Mouse (Mus musculus): ENCODE results near the gene Pde2a. TPM values are rescaled to one million over a fixed set of nuclear protein-coding genes. Genes with fewer than 3 reads are reported as not detected.

Pde2a gene
- total RNA-seq, 4 experiments from 2014 or later: 219 to 291 (median 255) TPM

DNA sequence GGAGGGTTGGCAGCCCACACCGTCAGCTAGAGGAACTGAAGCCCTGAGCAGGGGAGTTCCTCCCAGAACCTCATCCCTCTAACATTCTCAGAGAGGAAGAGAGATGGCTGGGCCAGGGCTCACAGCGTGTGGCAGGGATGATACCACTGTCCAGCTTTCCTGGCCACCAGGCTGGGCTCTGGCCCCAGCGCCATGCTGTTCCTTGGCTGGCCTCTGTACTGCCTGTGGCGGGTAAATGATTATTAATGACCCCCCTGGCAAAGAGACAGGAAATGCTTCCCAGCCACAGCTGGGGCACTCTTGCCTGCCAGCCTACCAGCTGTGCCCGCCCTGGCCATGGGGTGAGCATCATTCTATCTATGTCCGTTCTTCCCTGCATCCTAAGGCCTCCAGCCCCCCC lies 33.6 kb downstream of the Pde2a start:
- no peak for DNase-seq

DNA sequence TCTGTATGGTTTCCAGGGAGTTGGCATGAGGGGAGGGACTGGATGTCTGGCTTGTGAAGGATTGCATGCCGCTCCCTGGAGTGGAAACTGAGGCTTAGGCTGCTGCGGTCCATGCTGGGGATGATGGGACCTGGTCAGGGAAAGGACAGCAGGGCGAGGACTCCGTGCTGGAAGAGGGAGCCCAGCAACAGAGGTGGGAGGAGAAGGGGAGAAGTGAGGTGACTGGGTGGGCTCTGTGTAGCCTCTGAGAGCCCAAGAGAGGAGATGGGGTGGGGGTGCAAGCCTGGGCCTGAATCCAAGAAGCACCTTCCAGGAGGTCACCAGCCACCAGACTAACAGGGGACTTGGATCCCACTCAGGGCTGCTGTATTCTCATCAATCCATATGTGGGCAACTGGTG lies 34.8 kb downstream of the Pde2a start:
- DNase-seq: no peak

DNA sequence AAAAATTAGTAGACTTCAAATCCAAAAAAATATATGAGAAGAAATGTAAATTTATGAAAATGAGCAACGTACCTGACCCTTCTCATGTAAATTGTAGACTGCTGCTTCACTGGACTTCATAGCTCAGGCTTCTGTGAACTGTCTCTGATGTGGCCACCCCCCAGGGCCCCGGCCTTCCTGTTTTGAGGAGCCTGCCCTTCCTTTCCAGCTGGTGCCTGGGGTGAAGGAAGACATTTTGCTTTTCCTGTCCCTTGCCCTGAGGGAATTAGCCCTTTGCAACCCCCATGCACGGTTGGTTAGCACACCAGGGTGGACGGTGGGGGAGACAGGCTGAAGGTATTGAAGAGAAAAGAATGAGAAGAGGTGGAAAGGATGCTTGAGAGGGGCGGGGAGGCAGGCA lies 35.3 kb downstream of the Pde2a start:
- DNase-seq: no peak

DNA sequence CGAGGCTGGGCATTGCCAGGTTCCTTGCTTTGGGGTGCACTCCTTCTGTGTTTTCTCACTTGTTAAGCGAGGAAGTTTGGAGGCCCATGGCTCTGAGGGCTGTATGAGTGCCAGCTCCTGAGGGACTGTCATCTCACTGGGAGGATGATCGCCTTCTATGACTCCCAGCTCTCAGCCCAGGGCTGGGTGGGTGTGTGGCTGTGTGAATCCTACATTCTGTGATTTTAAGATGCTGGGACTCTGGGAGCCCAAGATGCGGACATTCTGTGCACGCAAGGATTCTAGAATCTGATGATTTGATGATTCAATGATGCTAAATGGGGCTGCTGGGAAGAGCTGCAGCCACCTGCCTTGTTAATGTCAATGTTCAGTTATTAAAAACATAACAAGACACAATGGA lies 35.8 kb downstream of the Pde2a start:
- no peak for DNase-seq

DNA sequence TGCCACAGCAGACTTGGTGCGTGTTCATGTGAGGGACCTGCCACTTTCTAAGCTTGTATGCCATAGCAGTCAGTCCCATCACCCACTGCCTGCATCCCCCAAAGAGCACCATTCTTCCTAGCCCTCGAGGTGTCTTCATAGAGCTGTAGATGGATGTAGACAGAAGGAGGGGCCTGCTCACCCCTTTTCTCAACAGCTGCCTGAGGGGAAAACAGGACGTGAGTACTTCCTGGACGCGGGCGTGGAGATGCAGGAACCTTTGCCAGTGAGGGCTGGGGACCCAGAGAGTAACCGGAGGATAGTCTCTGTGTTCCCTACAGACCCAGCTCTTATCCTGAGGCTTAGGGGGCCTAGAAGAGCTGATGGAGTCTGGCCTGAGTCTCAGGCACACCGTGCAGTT lies 36.3 kb downstream of the Pde2a start:
- no peak for DNase-seq

DNA sequence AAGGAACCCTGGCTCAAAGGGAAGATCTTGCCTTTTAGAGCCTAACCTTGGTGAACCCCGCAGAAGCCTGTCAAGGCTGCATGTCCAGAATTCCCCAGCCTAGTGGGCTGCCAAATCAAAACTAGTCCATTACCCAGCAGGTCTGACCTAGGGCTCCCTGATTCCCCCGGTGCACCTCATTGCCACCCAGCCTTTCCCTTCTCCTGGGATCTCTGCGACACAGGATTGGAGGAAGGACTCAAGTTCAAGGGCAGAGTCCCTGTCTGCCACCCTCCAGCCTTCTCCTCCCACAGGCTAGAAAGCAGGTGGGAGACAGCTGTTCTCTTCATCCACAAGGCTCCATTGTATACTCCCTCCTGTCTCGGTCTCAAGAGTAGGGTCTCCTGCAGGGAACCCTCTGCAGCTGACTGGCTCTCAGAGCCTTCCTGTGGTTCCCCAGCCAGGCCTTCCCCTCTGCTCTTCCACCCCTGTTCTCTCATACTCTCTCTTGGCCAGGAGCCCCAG lies 36.8 kb downstream of the Pde2a start:
- DNase-seq: no peak

DNA sequence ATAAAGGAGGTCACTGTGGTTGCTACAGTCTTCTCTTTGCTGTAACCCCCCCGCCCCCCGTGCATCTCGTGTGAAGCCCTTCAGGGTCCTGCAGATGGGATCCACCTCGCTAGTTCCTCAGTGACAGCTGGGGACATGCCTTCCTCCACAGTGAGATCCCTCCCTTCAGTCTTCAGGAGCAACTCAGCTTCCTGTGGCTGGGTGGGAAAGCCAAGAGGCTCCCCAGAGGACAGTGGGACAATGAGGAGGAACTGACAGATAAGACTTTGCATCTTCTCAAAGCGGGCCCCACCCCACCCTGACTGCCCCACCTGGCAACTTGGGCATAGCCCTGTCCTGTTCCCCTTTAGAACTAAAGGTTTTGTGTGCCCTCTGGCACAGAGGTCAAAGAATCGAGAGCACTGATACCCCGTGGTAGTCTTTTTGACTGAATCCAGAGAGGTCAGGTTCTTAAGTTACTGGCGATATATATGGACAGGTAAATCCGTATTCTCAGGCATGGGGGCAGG lies 37.9 kb downstream of the Pde2a start:
- no peak for DNase-seq

DNA sequence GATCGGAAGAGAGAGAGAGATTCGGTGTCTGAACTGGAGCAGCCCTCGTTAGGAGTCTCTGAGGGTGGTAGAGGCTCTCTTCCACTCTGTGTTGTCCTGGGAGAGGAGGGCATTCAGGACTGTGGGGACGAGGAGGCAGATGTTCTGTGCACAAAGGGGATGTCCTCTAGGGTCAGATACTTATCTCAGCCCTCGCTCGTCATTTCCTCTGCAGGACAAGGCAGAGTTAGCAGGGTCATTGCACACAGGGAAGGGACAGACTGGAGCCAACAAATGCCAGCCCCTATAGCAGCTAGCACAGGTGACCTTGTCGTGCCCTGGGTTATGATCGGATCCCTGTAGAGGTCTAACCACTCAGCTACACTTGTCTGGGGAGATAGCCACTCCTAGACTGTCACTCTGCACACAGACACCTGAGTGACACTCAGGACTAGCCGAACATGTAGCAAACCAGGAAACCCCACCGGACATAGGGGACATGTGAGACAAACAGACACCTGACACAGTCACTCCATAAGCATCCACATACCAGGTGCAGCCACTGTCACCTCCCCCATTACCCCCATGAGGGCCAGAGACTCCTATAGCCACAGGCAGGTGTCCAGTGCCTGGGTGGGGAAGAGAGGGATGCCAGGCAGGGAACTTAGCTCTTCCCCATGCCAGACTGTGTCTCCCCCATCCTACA lies 38.6 kb downstream of the Pde2a start:
- no peak for DNase-seq

DNA sequence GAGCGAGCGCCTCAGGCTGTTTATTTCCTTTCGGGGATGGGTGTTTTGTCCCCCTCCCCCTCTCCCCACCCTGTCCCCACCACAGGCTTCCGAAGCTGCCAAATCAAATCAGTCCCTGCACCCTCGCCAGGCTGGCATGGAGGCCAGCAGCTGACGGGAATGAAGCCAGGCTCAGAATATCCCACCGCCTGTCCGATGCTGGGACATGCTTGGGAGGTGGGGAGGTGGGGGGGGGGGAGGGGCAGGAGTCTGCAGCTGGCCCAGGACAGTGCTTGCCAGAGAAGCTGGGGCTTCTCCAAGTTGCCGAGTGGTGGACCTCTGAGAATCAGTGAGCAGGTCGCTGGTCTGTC lies 39.1 kb downstream of the Pde2a start:
- no peak for DNase-seq

DNA sequence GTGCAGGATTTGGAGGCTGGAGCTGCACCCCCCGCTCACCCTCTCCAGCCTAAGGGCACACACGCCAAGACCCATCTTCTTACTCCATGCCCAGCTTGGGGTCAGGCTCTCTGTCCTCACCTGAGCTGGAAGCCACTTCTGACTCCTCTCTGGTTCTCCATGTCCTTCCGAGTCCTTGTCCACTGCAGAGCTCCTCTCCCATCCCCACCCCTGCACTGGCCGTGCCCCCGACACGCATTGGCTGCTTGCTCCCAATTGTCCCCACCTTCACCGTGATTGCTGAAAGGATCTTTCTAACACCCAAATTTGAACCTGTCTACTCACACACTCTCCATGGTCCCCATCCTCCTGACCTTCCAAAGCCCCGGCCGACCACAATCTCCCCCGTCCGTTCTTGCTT lies 40.1 kb downstream of the Pde2a start:
- no peak for DNase-seq

DNA sequence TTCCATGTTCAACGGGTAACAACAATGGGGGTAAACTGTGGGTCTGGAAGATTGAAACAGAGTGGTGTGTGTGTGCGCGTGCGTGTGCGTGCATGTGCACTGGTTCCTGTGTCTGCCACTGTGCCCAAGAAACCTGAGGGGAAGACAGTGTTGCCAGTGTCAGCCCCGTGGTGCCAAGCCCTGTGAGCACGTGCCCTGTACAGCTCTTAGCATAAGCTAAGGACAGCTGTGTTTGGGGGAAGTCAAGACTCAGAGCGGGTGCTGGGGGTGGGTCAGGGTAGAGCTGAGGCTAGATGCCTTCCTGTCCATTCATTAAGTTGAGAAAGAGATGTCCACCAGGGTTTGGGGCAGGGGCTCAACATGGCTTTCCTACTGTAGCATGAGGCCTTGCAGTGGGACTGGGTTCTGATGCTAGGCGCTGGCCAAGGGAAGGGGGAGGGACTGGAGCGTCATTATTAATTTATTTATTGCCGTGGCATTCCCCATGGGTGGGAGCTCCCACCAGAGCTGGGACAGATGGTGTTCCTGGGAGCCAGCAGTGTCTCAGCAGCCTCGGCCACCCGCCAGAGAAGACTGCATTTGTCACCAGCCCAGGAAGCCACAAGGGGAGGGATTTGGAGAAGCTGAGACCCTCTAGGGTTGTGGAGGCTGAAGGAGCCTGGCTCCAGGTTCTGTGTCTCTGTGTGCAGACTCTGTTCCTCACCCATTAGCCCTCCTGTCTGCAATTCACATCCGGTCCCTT lies 41.0 kb downstream of the Pde2a start:
- no peak for DNase-seq

DNA sequence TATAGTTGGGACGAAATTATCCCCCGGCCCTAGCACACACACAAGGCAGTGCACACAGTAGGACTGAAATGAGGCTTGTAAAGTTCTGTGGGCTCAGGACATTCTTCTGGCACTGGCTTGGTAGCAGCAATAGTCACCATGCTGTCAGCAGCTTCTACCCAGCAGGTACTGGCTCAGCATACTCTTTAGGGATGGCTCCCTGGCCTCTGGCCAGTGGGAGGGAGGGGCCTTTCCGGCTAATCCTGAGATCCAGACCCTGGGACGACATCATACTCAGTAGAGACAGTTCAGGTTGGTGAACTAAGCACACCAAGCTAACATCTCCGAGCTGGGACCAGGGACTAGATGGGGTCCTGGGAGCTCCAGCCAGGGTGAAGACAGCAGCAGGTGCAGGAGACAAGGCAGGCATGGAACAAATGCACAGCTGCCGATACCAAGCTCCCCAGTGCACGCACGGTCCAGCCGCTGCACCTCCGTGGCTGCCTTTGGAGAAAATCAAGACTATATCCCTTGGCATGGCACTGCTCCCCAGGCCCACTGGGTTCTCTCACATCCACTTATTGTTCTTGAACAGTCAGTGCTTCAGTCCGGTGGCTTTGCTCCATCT lies 42.3 kb downstream of the Pde2a start:
- DNase-seq: no peak

DNA sequence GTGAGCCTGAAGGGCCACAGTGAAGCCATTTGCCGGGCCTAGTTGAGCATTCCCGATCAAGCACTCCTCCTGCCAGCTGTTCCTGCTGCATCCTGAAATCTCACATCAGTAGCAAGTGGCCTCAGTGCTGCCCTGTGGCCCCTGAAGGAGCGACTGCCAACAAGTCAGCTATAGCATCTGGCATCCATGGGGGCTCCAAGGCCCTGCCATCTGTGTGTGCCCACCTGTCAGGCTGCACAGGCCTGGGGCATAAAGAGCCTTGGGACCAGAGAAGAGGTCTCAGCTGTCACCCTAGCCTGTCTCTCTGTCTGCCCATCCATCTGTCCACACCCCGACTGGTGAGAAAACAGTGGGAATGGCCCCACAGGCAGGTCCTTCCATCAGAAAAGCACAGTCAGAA lies 43.4 kb downstream of the Pde2a start:
- DNase-seq: no peak

DNA sequence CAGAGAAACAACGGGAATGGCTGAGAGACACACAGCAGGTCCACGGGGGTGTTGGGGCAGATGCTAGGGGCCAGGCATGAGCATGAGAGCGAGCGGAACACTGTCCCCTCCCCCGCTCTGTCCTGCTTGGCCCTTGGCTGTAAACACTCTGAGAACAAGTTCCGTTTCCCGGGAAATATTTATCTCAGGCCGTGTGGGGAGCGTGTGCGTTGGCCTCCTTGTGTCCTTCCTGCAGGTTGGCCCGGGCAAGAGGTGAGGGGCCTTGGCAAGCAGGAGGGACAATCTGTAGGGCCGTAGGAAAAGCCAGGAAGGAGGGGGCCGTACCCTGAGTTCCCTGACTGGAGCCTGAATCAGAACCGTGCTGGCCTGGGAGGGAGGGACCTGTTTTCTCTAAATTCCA lies 43.9 kb downstream of the Pde2a start:
- peak; percentile 64 for DNase-seq

DNA sequence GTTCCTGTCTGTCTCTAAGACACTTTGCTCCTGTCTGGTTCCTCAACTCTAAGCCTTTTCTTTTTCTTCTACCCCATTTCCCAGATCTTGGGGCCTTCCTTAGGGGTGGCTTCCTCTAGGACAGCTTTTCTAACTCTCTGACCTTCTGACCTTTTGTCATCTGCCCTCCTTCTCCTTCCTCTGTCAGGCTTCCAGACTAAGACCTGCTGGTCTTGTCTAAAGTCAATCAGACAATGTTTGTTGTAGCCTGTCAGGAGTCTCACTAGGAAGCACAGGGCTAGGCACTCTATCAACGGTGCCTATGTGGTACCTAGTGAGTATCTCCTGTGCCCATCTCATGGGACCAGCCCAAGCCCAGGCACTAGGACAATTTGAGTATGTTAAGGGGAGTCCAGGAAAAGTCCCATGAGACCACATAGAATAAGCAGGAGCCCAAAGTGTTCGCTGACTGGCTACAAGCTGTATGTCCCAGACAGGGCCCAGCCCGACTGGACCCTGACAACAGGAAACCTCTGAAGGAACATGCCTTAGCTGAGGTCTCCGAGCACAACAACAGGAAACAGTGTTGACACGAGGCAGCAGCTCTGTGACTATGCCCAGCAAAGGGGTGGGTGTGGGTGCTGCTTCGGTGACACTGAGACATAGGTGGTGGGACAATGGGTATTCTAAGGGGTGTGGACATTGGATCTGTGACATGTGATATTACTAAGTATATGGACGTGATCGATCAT lies 44.5 kb downstream of the Pde2a start:
- no peak for DNase-seq

DNA sequence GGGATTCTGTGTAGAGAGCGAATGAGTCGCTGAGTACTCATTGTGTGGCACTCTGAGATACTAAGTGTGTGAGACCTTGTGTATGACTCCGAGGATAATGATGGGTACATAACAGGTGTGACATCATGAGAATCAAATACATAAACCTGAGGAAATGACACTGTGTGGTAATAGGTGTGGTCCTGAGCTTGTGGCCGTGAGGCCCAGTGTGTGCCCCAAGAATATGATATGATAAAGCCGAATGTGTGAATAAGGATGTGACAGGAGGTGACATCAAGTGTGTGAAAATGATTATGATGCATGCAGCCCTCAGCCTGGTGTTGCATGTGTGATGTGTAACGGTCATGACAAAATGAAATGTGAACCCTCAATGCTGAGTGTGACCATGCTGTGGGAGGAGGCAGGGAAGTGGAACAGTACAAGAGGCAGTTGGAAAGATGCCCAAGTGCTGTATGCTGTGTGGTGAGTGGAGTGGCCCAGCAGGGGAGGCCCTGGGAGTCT lies 45.1 kb downstream of the Pde2a start:
- DNase-seq: no peak

DNA sequence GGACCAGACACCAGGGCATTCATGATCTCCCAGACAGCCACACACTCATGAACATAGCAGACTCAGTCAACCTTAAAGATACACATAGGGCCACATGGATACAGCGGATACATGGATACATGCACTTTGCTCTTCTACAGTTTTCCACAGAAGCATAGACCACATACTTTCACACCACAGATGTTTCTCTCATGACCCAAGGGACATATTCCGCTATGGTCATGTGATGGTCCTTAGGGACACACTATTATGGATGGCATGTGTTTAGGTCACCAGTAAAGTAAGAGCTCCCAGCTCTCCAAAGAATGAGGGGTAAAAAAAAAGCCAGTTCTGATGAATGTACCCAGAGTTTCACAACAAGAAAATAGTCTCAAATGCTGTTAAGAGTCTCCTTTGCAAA lies 49.9 kb downstream of the Pde2a start:
- DNase-seq: no peak

DNA sequence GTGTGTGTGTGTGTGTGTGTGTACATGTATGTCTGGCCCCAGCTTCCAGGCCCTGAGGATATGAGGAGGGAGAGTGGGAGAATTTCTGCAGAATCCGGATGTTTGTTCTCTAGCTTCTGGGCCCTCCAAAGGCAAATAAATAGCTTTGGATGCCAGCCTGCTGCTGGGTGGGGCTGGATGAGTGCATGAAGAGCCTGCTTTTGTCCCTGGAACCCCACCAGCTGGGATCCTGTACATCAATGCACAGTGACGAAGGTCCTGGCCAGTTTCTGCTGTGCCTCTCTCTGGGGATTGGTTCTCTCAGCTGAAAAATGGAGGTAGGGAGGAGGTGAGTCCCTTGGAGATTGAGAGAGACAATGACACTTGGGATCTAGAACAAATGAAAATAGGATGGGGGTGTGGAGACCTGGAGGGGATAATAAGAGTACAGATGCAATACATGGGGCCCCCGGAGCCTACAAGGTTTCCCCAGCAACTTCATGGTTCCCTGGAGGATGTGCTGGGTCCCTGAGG lies 50.5 kb downstream of the Pde2a start:
- DNase-seq: no peak

DNA sequence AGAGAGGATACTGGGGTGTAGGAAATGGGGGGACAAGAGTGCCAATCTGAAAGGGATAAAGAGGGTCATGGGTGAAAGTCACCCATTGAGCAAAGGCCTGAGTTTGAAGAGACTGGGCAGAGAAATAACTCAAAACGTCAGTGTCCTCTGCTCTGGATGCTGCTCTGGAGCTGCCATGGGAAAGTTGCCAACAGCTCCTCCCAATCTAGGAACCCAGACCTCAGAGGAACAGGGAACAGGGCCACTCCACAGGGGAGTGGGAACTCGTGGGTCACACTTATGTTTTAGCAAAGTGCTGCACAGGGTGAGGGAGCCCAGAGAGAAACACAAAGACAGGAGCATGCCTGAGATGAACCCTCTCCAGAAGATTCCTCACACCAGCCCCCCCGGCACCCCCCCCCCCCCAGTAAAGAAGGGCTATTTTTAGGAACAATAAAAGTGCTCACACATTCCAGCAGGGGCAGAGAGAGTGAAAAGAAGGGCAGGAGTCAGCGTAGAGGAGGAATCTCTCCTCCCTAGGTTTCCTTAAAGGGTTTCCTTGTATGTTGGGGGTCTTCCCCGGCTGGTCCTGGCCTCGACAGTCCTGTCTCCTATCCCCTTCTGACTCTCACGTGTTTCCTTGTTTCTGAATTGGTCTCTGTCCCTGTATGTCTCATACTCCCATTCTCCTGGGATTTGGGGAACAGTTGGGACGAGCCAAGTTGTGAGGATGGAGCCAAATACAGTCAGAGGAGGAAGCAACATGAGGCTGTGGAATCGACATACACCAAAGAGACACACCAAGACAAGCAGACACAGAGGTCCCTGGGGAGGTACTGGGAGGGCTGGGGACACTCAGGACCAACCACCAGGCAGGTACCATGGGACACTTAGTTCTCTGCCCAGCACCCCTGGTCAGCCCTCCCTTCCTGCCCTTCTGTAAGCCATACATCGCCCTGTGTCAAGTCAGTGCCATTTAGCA lies 51.4 kb downstream of the Pde2a start:
- no peak for DNase-seq

DNA sequence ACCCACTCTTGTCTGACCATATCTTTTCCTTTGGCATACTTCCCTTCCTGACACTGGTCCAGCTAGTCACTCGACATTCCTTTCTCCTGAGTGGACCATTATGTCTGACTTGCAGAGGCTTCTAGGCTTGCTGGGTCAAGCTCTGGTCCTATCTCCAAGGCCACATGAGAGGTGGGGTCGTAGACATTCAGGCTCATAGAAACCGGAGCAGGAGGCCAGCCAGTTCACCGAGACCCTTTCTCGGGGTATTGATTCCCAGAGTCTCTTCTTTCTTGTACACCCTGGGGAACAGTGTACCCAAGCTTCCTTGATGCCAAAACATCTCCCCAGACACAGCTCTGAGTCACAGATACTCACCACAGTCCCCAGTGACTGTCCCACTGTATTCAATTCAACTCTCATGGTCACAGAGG lies 52.9 kb downstream of the Pde2a start:
- no peak for DNase-seq

DNA sequence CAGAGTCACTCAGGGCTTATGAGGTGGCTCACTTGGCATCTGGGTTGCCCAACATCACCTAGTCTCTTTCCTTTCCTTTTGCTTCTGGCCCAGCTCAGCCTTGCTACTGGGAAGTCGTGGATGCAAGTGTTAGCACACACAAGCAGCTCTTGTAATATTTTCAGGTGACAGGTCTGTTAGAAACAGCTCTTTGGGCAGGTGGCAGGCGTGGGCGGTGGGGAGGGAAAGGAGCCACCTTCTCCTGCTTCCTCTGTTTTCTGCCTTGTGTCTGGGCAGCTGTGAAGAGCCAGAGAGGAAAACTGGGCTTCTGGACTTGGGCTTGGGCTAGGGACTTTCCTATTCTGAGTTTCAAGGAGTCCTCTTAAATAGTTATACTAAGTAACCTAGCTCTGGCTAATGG lies 54.5 kb downstream of the Pde2a start:
- no peak for DNase-seq

Data from adrenal gland, adult 8-10 months (tissue).